ENCODE assay signal across 10 mouse cellular contexts in genomic region chr12:99529687-99530411, GRCm38 (mm10). TPM values are rescaled to one million over a fixed set of nuclear protein-coding genes. Genes with fewer than 3 reads are reported as not detected.
DNase-seq lines count a peak whose midpoint lies in the region; ATAC-seq and TF ChIP-seq lines count a peak whose summit lies in the region.
"Had no signal": no experiment of that assay in that cellular context is flagged by ENCODE, and none has a peak within 500 bp of the region (broad histone marks: within the 10 kb centered on the region; RNA-seq: fewer than 3 reads in every experiment).

No protein-coding gene starts in this region.

- H3K4me1 ChIP-seq in embryonic facial prominence, embryonic 14.5 days (ENCODE audit: control insufficient read depth, insufficient read depth, low read length): peaks cover 29% of the 10 kb centered on the region
- no peaks in the 10 kb centered on the region; the same call in 1 of the 2 replicates for H3K4me1 ChIP-seq in lung, postnatal 0 days (ENCODE audit: insufficient read depth, low read depth, low read length)
- peaks cover 2% of the 10 kb centered on the region; the same call in 1 of the 2 replicates for H3K4me1 ChIP-seq in thymus, adult 2 months (replicated peaks; ENCODE audit: control insufficient read depth, insufficient read depth, low read length)

- peaks cover 2% of the 10 kb centered on the region; the same call in 1 of the 2 replicates for H3K9me3 ChIP-seq in embryonic facial prominence, embryonic 14.5 days (ENCODE audit: control insufficient read depth, low read length)
- no peaks in the 10 kb centered on the region for H3K9me3 ChIP-seq in lung, postnatal 0 days (ENCODE audit: low read length)

- no peak overlapping the region for H3K4me3 ChIP-seq in embryonic facial prominence, embryonic 14.5 days (ENCODE audit: low read depth, low read length)
- H3K4me3 ChIP-seq in lung, postnatal 0 days (ENCODE audit: low read depth, low read length): no peak overlapping the region
- H3K4me3 ChIP-seq in thymus, adult 2 months (ENCODE audit: control insufficient read depth, insufficient read depth, low read length): no peak overlapping the region

- TF ChIP-seq CTCF in lung, postnatal 0 days (IDR thresholded peaks at IDR 0.05): no peak
- no peak for TF ChIP-seq CTCF in thymus, adult 2 months (IDR thresholded peaks at IDR 0.05; ENCODE audit: borderline replicate concordance, control insufficient read depth, extremely low read depth, insufficient read depth, low read length, poor library complexity)

- no peak overlapping the region for H3K9ac ChIP-seq in embryonic facial prominence, embryonic 14.5 days (ENCODE audit: low read depth, low read length)
- no peak overlapping the region for H3K9ac ChIP-seq in lung, postnatal 0 days (replicated peaks; ENCODE audit: low read depth)

- peaks cover 8% of the 10 kb centered on the region; the same call in 1 of the 2 replicates for H3K36me3 ChIP-seq in embryonic facial prominence, embryonic 14.5 days (ENCODE audit: control insufficient read depth, insufficient read depth, low read length)
- no peaks in the 10 kb centered on the region for H3K36me3 ChIP-seq in lung, postnatal 0 days (ENCODE audit: insufficient read depth, low read length)
- no peaks in the 10 kb centered on the region for H3K36me3 ChIP-seq in thymus, adult 2 months (ENCODE audit: control insufficient read depth, insufficient read depth, low read length)

- DNase-seq in embryo, embryonic 11 days: peak; percentile 70
- peak; percentile 81 for DNase-seq in embryonic facial prominence, embryonic 14.5 days (ENCODE audit: low spot score)
- DNase-seq in hindlimb bud, embryonic 11.5 days (ENCODE audit: extremely low spot score, low read depth, low spot score): peak; percentile 63
- peak; percentile 85 for DNase-seq in lung, postnatal 0 days (ENCODE audit: low spot score)
- no peak for DNase-seq in thymus, adult 2 months
- no peak for DNase-seq in cerebellum, postnatal 36 days
- no peak for DNase-seq in yolk sac, embryonic 10.5 days (ENCODE audit: low spot score)
- no peak for DNase-seq in frontal cortex, postnatal 25 days (ENCODE audit: low spot score in 2 of 2)

- peak; percentile 60 for ATAC-seq in embryonic facial prominence, embryonic 14.5 days (ENCODE audit: low read depth)
- peak; percentile 87 for ATAC-seq in lung, postnatal 0 days
- ATAC-seq: Patski had no signal

- peak; percentile 79 for TF ChIP-seq EP300 in lung, postnatal 0 days (IDR thresholded peaks at IDR 0.05)

- WGBS in embryonic facial prominence, embryonic 14.5 days: 33% methylated on average over 17 of the region's 17 CpGs
- 23% methylated on average over 17 of the region's 17 CpGs for WGBS in lung, postnatal 0 days
- WGBS in thymus, adult 2 months: 92% methylated on average over 17 of the region's 17 CpGs

- H3K27ac ChIP-seq in embryonic facial prominence, embryonic 14.5 days (replicated peaks; ENCODE audit: low read depth, low read length): peak overlapping the region; percentile 40; the same call in 1 of the 2 replicates
- peak overlapping the region; percentile 34 for H3K27ac ChIP-seq in lung, postnatal 0 days (ENCODE audit: low read length)
- H3K27ac ChIP-seq in thymus, adult 2 months (ENCODE audit: control insufficient read depth, insufficient read depth, low read length): no peak overlapping the region
- H3K27ac ChIP-seq: macrophage had no signal

- no peak for TF ChIP-seq POLR2A in thymus, adult 2 months (IDR thresholded peaks at IDR 0.05; ENCODE audit: control insufficient read depth, extremely low read depth, insufficient read depth, low read length, poor library complexity)

- no peaks in the 10 kb centered on the region for H3K27me3 ChIP-seq in embryonic facial prominence, embryonic 14.5 days (replicated peaks; ENCODE audit: control insufficient read depth, insufficient read depth, low read length)
- no peaks in the 10 kb centered on the region for H3K27me3 ChIP-seq in lung, postnatal 0 days (replicated peaks; ENCODE audit: insufficient read depth, low read length)
- H3K27me3 ChIP-seq in thymus, adult 2 months (ENCODE audit: control insufficient read depth, insufficient read depth, low read length): no peaks in the 10 kb centered on the region
- H3K27me3 ChIP-seq: Patski had no signal

- H3K4me2 ChIP-seq in embryonic facial prominence, embryonic 14.5 days (ENCODE audit: low read depth, low read length): 0 out of 2 replicates have a peak overlapping the region, but pooled peaks have one; percentile 4
- peak overlapping the region; percentile 27 for H3K4me2 ChIP-seq in lung, postnatal 0 days (replicated peaks; ENCODE audit: low read depth, low read length)

RNA-seq across cellular contexts. Expression of gene Foxn3, which starts 33.5 kb away (rescaled TPM):
- 86.3 and 93.9 TPM in 2 replicates for polyA plus RNA-seq in embryonic facial prominence, embryonic 14.5 days (2014; fragmentation: Nextera tagmentation; extraction: Ambion mirVana)
- polyA plus RNA-seq in lung, postnatal 0 days (2015; fragmentation: Nextera tagmentation; extraction: Ambion mirVana): 91.0 and 94.3 TPM in 2 replicates
- polyA plus RNA-seq in thymus, adult 2 months (2012; rRNA removed): 71.3 and 90.9 TPM in 2 replicates

Comparison
In these comparisons a context has a peak if more than half of its experiments do, and no peak if none do; other contexts are left out.
1. DNase-seq: peak in embryo, embryonic 11 days (single experiment), embryonic facial prominence, embryonic 14.5 days (single experiment), hindlimb bud, embryonic 11.5 days (single experiment) and lung, postnatal 0 days (single experiment); none in thymus, adult 2 months (single experiment), cerebellum, postnatal 36 days (0 of 2), yolk sac, embryonic 10.5 days (single experiment) and frontal cortex, postnatal 25 days (0 of 2).